In the genomic region with DNA sequence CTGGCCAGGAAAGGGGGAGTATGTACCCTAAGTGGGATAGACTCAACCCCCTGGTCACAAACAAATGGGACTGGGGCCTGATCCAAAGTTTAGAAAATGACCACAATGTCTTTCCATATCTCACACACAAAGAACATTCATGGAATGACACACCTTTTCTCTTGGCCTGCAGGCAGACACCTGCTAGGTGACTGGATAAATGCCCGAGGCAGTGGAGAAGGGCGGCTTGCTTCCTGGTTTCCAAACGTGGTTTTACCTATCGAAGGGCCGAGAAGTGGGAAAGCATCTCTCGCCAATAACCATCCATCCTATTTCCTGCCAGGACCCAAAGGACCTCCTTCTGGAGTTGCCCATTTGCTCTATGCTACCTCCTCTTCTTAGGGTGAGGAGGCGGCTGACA, we compare ENCODE assay signal across 18 mouse cellular contexts. TPM values are rescaled to one million over a fixed set of nuclear protein-coding genes. Genes with fewer than 3 reads are reported as not detected.
"Had no signal": no experiment of that assay in that cellular context is flagged by ENCODE, and none has a peak within 500 bp of the region (broad histone marks: within the 10 kb centered on the region; RNA-seq: fewer than 3 reads in every experiment).

No protein-coding gene starts in this region.

- H3K9me3 ChIP-seq: limb, embryonic 12.5 days; limb, embryonic 15.5 days; liver, embryonic 13.5 days; midbrain, embryonic 12.5 days; midbrain, embryonic 15.5 days; neural tube, embryonic 12.5 days; neural tube, embryonic 15.5 days had no signal

- H3K36me3 ChIP-seq: limb, embryonic 12.5 days; limb, embryonic 15.5 days; liver, embryonic 13.5 days; midbrain, embryonic 15.5 days; neural tube, embryonic 12.5 days; neural tube, embryonic 15.5 days had no signal

- H3K4me3 ChIP-seq: left cerebral cortex, adult 2 months; limb, embryonic 12.5 days; limb, embryonic 15.5 days; liver, embryonic 13.5 days; midbrain, embryonic 12.5 days; midbrain, embryonic 15.5 days; neural tube, embryonic 12.5 days; neural tube, embryonic 15.5 days had no signal

- DNase-seq: kidney, adult 18-20 months; kidney, postnatal 25 days; layer of hippocampus, postnatal 36 days; liver, embryonic 13.5 days; right cerebral cortex, adult 18-20 months; right cerebral cortex, postnatal 14 days; thymus, postnatal 25 days had no signal

- H3K27ac ChIP-seq: kidney, postnatal 0 days; left cerebral cortex, adult 2 months; limb, embryonic 12.5 days; limb, embryonic 15.5 days; liver, embryonic 13.5 days; macrophage; midbrain, embryonic 12.5 days; midbrain, embryonic 15.5 days; neural tube, embryonic 12.5 days; neural tube, embryonic 15.5 days had no signal

- H3K9ac ChIP-seq: limb, embryonic 12.5 days; limb, embryonic 15.5 days; liver, embryonic 13.5 days; midbrain, embryonic 12.5 days; midbrain, embryonic 15.5 days; neural tube, embryonic 12.5 days; neural tube, embryonic 15.5 days had no signal

- ATAC-seq: midbrain, embryonic 15.5 days had no signal

- H3K4me2 ChIP-seq: limb, embryonic 12.5 days; limb, embryonic 15.5 days; liver, embryonic 13.5 days; midbrain, embryonic 12.5 days; midbrain, embryonic 15.5 days; neural tube, embryonic 12.5 days; neural tube, embryonic 15.5 days had no signal

RNA-seq across cellular contexts. Expression of a gene that starts 24.2 kb away (rescaled TPM):
- total RNA-seq: megakaryocyte, adult 5-6 weeks had no signal
- polyA plus RNA-seq: liver, embryonic 13.5 days; liver, embryonic 16.5 days had no signal
